Mouse (Mus musculus) cerebellum, adult 11 months (tissue): ENCODE data around the gene Blnk.

Source experiments
- DNase-seq: peaks from one replicate; pipeline ENCODE4 v3.0.0; 2022

Gene Blnk

DNA sequence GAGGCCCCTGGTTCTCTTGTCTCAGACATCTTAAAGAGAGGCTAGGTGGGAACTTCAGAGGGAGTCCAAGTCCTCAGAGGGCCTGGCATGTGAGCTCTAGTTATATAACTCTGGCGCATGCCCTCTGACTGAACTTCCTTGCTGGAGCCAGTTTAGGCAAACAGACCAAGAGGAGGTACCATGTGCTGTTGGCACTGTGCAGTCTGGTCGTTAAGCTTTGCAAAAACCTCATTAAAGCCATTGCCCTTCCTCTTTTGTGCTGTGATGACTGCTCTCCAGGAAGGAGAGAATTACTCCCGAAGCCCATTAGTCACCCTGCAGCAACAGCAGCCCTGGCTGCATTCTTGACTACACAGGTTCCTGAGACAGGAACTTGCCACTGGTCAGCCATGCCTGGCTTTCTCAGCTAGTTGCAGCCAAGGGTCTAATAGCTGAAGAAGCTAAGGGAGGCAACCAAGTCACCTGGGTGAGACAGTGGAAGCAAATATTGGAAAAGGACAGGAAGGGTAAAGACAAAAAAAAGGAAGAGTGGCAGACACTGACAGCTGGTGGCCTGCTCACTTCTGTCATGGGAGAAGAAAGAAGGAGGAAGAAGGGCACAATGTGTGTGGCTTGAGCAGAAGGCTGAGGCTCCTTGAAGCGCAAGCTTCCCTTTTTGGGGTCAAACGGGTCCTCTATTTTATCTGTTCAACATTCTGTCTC lies 4.3 kb upstream of the Blnk start:
- no peak for DNase-seq

DNA sequence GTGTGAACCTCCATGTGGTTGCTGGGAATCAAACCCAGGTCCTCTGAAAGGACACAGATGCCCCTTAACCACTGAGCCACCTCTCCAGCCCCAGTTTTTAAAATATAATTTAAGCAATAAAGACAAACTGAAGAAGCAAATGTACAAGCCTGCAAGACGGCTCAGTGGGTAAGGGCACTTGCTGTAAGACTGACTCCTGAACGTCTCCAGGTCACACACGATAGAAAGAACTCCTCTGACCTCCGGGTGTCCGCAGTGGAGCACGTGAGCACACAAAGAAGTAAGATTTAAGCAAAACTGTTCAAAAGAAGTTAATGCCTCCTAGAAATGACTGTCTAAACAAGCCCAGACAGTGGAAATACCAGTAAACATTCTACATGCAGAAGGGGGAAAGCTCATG lies 2.4 kb upstream of the Blnk start:
- no peak for DNase-seq

DNA sequence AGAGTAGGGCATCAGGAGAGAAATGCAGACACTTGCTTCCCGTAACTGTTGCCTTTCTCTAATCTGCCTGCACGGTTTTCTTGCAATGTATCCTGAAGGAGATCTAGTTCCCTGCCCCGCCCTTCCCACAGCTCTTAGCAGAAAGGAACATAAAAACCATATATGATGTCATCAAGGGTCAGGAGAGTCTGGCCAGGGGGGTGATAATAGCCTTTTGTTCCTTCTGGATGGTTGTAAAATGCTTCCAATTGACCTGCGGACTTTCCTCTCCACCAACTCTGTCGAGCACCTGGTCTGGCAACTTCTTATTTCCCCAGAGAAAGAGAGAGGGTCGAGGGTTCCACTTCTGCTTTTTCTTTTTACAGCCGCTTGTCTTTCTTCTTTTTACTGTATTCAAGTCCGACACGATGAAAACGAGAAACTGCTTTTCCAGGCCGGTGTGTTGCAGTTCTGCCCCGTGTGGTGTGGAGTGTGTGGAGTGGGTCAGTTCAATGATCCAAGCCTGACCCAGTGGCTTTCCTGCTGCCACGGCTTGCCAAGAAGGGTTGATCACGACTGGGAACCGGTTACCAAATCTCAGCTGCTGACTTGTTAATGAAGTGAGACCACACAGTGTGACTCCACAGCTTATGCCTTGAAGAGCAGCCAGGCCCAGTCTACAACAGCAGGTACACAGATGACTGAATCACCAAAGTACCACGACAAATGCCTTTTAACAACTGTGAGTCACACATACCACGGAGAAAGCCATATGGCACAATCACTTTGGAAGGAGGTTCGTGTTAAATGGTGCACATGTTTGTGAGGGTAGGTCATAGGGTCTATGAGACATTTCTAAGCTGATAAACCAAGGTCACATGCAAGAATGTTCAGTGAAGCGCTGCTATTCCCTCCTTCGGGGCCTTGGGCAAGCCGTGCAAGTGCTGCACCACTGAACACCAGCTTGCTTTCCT lies 1.4 kb upstream of the Blnk start:
- no peak for DNase-seq

DNA sequence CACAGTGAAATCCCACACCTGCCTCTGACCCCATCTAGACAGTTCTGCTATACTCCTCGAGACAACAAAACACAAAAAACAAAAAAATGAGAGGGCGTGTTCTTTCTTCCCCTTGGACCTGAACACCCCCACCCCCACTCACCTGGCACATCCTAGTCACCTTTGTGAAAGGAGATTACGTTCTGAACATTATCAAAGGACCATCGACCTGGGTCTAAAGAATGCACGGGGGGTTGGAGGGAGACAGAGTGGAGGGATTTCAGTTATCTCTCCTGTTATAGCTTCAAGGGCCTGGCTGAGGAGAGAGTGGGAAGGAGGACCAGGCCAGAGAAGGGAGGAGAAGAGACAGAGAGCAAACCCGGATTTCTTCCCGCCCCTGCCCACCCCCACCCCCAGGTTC lies 576 bp upstream of the Blnk start:
- DNase-seq: no peak

DNA sequence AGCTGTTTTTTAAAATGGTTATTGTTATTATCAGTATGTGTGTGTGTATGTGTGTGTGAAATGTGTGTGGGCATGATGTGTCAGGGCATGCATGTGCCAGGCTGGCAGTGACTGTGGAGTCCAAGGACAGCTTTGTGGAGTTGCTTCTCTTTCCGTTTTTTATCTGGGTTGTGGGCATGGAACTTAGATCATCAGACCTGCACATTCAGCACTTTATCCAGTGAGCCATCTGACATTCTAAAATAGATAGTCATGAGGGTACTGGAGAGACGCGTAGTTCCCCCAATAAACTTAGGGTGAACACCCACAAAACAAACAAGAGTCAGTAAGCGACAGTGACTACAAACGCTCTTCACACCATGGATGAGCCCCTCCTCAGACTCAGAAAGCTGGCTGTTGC lies 979 bp downstream of the Blnk start:
- no peak for DNase-seq

DNA sequence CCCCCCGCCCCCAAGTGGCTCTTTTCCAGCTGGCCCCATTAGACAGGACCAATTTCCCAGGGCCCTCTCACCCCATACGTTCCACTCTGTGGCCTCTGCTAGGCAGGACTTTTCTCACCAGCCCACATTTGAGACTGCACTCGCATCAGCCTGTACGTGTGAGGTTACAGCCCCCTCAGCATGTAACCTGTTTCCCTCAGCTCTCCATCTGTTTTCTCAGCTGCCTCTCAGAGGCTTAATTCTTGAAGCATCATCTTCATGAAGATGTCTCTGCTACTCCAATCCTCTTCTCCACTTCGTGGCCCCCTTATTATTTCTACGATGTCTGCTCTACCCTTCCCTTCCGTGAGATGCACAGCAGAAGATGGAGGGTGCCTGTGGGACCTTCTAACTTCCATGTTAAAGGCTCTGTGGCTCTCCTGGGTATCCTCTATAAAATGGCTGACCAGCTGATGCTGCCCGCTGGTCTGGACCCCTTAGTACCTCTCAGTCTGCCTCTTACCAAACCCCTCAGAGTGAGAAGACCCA lies 1.8 kb downstream of the Blnk start:
- no peak for DNase-seq

DNA sequence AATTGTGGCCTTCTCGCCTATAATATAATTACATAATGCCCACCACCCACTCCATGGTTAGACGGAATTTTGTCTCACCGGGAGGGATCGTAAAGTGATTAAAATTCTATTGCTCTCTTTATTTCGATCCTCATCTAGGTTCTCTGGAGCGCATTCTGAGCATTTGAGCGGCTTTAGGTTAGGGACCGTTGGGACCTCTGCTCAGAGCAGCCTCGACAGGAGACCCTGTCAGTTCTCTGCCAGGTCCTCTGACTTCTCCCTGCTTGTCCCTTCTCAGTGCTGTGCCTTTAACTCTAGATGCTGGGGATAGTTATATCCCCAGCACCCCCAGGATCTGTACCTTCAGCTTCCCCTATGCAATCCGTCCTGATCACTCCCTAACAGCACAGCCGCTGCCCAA lies 2.2 kb downstream of the Blnk start:
- no peak for DNase-seq

DNA sequence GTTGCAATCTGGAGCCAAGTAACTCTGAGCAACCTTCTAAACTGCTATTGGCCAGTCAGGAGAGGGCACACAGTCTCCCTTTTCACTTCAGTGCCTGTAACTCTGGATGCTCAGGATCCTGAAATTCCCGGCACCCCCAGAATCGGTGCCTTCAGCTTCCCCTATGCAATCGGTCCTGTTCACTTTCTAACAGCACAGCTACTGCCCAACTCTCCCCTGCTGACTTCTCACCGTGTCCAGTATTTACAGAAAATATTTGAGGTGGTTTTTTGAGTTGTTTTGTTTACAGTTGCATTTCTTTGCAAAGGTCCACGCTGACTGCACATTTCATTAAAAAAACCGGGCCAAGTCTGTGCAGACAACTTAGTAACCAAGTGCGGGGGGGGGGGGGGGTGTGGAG lies 2.7 kb downstream of the Blnk start:
- DNase-seq: no peak

DNA sequence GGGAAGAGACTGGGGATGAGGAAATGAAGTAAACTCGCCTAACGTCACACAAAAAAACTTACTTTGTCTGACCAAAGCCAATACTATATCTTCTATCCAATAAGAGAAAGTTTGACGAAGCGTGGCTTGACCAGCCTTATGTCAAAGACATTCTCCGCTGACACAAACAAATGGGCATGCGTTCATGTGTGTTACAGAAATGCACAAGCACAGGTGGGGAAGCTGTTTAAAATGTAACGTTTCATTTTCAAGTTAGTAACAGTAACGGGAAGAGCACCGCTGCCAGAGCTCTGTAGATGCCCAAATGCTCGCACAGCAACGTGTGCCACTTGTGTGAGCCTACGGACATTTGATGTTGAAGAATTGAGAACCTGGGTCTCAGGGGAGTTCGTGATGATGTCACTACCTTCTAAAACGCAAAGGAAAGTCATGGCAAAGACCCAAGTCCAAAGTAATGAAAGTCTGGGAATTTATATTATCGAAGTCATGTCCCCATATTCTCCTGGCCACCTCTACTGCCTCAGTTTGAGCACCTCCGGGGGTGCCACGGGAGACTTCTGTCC lies 3.5 kb downstream of the Blnk start:
- no peak for DNase-seq

DNA sequence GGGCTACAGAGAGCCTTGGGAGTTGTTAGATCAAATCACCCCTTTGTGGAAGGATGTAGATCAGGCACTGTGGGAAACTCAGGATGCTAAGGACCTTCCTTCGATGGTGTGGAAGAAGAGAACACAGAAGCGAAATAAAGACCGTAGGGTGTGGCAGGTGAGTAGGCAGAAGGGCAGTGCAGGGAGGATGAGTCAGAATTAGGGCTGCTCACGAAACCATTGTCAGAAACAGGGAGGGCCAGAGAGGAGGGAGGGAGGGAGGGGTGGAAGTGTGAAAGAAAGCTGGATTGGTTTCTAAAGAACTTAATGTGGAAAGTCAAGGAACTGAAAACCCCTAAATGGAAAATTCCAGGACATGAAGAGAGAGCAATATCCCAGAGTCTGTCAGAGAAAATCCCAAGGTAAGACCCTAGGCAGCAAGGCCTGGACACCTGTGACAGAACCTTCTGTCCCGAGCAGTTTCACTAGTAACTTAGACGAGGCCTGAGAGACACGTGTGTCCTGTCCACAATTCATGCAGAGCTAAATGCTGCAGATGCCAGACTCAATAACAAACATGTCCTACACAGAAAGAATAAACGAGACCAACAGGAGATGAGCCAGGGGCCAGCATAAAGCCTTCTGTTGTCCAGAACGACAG lies 4.3 kb downstream of the Blnk start:
- DNase-seq: no peak

DNA sequence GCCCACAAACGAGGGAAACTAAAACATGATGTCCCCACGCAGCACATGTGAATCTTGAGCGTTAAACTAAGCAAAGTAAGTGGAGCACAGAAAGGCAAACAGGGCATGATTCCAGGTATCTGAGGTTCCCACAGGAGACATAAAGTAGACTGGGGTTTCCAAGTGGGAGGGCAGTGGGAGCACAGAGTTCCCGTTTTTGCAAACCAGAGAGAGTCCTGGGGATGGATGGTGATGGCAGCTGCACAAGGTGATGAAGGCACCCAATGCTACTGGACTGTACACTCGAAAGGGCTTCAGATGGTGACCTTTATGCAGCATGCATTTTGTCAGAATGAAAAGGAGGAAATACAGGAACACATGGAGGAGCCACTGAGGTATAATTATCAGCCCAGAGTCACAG lies 5.5 kb downstream of the Blnk start:
- DNase-seq: no peak

DNA sequence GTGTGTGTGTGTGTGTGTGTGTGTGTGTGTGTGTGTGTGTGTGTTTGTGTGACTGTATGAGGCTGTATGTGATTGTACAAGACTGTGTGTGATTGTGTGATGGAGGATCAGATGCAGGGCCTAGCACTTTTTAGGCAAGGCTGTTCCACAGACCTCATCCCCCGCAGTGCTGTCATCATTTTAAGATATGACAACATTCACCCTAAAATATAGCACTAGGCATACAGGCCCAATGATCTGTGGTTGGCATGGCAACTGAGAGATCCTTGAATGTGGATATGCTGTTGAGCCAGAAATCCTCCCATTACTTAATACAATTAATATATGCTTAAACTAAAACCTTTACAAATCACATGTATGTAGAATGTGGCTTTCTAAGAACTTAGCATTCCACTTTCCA lies 9.8 kb downstream of the Blnk start:
- no peak for DNase-seq

DNA sequence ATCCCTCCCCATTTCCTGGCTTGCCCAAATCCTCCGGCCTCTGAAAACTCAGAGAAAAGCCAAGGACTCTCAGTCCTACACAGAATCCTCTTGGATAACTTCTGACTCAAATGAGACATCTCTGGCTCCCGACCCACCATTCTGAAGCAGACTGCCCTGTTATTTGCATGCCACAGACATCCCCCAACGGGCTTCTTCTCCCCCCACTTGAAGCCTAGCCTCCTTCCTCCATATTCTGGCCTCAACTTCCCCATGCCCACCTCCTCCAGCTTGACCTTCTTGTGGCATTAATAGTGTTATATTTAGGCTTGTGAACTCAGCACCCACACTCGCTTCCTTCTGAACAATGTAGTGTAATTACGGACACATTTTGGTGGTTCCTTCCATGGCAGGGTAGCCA lies 13.7 kb downstream of the Blnk start:
- no peak for DNase-seq

DNA sequence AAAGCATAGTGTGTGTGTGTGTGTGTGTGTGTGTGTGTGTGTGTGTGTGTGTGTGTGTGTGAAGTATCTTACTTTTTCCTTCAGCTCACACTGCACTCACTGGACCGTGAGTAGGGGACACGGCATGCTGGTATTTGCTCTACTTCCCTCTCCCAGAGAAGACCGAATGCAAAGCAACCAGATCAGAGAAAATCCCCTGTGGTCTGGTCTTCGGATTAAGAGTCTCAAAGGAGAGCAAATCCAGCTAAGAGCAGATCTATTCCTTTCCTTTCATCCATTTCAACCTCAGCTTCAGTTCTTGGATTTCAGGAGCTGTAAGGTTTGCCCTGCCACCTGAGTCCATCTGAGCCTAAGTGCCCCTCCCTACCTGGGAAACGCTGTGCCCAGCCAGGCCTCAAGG lies 16.3 kb downstream of the Blnk start:
- no peak for DNase-seq

DNA sequence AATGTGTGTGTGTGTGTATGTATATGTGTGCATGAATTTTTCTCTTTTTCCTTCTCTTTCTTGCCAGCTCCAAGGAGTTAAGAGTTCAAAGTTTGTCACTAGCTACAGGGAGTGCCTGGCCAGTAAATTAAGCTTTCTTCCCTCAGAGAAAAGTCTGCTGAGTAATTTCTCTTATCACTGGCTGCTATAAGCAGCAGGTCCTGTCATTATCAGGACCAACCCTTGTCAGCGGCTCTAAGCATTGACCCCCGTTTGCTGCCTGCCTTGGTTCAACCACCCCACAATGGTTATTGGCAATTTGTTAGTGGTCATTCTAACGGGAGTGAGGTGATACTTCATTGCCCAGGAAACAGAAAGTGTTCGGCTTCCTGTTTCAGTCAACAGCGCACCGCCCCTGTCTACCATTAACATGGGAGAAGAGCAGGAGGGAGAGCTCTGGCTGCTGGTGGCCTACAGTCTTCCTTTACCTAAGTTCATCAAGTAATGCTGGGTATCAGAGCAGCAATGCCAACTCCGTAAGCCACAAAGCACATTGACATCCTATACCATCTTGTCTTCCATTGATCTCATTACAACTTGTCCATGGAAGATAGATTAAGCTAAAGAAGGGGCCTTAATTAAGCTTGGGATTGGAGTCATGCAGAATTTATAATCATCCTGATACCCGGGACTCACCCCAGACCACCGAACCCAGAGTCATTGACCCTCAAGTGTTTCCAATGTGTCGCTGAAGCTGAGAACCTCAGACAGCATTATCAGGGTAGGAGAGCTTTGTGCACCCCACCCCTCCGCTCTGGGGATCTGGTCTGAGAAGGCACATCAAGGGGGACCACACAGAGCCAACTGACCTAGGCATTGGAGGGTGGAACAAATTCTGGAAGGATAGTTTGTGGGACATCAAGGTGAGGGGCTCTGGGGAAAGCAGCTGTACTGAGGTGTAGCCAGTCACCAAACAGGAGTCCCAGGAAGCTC lies 17.1 kb downstream of the Blnk start:
- DNase-seq: no peak

DNA sequence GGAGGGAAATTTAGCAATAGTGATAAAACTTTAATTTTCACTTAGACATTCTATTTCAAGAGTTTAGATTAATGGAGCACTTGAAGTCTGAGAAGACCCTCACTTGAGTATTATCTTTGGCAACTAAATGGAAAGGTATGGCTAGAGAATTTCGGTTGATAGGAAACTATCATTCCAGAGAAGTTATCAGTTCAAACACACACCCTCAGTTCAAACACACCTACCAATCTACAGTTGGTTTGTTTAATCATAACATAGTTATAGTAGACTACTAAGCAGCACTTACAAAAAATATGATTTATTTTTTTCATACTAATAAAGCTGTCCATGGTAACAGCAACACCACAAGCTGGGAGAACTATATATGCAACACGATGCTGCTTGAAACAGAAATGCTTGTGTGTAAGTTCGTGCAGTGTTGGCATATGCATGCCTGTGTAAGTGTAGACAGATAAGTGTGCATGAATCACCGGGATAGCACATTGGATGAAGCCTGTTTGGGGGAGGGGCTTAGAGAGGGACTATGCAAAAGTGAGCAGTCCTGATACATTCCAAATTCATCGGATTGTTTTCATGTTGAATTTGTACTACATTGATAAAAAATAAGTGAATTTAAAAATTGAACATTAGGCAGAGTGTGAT lies 22.9 kb downstream of the Blnk start:
- no peak for DNase-seq

DNA sequence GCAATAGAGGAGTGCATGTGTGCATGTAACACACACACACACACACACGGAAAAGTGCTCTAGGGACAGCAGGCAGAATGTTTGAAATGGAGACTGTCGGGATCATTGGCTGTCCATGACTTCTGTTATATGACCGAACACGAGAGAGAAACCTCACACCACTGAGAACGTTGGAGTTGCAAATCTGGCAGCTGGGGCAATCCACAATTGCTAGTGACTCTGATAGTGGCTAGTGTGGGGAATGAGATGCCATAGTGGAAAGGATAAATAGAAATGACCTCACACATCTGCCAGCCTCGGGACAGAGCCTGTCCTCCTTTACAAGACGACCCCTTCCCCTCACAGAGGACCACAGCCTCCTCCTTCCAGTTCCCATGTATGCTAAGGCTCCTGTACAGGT lies 23.6 kb downstream of the Blnk start:
- no peak for DNase-seq

DNA sequence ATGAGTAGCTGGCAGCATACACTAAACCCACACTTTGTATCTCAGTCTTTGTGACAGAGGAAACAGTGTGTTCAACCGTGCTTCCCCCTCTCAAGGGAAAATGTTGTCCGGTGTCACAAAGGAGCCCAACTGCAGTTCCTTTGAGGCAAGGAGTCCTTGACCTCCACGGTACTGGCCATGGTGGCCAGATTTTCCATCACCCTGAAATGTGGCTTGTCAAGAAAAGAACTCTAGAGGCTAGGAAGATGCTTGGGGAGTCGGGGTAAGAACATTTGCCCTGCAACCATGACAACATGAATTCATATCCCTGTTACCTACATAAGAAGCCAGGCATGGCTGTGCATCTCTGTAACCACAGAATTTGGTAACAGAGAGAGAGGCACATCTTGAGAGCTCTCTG lies 24.0 kb downstream of the Blnk start:
- no peak for DNase-seq

DNA sequence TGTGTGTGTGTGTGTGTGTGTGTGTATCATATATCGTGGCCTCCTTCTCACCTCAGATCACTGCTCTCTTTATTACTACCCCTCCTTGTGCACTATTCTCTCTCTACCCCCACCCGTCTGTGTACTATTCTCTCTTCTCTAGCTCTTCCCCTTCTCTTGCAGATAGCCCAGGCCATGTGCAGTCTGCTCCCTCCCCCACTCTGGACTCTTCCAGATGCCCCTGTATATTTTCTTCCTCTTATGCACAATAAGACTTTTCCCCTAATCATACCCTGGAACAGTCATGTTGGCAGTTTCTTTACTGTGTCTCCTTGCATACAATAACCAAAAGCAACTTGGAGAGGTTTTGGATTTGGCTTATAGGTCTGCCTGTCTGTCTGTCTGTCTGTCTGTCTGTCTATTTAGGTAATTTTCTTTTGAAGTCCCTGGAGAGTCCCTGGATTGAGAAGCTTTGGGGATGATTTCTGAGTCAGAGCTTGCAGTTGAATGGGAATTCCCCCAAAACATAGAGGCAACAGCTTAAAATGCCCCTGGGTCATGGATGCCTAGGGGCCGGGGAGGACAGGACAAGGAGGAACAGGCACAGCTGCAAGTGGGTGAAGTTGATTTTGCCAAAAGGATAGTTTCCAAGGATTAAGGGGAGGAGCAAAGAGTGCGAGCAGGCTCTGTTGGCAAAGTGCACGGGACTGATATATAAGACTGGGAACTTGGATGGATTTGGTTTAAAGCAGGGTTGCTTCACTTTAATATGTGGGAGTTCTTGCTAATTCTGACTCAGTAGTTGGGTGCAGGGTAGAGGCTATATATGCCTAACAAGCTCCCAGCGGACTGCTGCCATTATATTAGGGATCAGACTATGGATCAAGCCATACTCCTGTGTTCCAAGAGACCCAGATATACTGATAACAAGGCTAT lies 29.1 kb downstream of the Blnk start:
- no peak for DNase-seq

DNA sequence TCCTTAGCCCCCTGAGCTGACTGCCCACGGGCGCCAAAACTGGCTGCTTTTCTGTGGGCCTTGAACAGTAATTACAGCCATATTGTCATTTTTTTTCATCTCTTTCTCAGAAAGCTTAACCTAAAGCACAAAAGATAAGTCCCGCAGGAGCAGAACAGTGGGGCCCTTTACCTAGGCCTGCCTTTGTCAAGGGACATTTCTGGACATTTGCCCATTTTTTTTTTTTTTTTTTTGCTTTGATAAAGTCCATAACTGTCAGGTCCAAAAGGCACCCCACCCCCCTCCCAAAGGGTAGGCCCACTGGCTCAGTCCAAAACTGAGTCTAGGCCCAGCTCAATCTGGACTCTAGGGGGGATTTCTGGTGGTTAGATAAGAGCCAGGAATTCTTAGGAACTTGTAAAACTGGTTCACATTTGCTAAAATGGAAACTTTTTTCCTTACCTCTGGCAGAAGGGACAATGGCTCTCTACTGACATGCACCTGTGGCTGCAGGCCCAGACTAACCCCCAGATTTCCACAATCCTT lies 29.9 kb downstream of the Blnk start:
- DNase-seq: no peak
